Comparison of ENCODE assay signal across 19 mouse cellular contexts in genomic region chr15:62986871-62987270, GRCm38 (mm10).
"Had no signal": no experiment of that assay in that cellular context is flagged by ENCODE, and none has a peak within 500 bp of the region (broad histone marks: within the 10 kb centered on the region; RNA-seq: fewer than 3 reads in every experiment).

No protein-coding gene starts in this region.

- H3K4me3 ChIP-seq: liver, embryonic 13.5 days; liver, embryonic 15.5 days; megakaryocyte, embryonic 14.5 days; midbrain, embryonic 13.5 days; midbrain, embryonic 15.5 days; neural tube, embryonic 12.5 days had no signal

- H3K4me2 ChIP-seq: liver, embryonic 11.5 days; liver, embryonic 13.5 days; liver, embryonic 15.5 days; midbrain, embryonic 11.5 days; midbrain, embryonic 13.5 days; midbrain, embryonic 15.5 days; neural tube, embryonic 12.5 days had no signal

- DNase-seq: liver; liver, embryonic 13.5 days; liver, postnatal 0 days; retina, postnatal 1 day; right cerebral cortex, adult 18-20 months; right cerebral cortex, postnatal 25 days; right cerebral cortex, postnatal 4 days; spleen, adult 18-20 months; thymus, adult 18-20 months; thymus, postnatal 14 days; thymus, postnatal 36 days had no signal

- H3K4me1 ChIP-seq: liver, embryonic 13.5 days; liver, embryonic 15.5 days; megakaryocyte, embryonic 14.5 days; midbrain, embryonic 13.5 days; midbrain, embryonic 15.5 days; neural tube, embryonic 12.5 days had no signal

- H3K9ac ChIP-seq: liver, embryonic 13.5 days; liver, embryonic 15.5 days; liver, postnatal 0 days; midbrain, embryonic 13.5 days; midbrain, embryonic 15.5 days; neural tube, embryonic 12.5 days had no signal

- H3K27ac ChIP-seq: liver, embryonic 13.5 days; liver, embryonic 15.5 days; macrophage; midbrain, embryonic 13.5 days; midbrain, embryonic 15.5 days; neural tube, embryonic 12.5 days had no signal

- H3K36me3 ChIP-seq: liver, embryonic 13.5 days; liver, embryonic 15.5 days; midbrain, embryonic 13.5 days; midbrain, embryonic 15.5 days; neural tube, embryonic 12.5 days had no signal

- H3K9me3 ChIP-seq: liver, embryonic 13.5 days; liver, embryonic 15.5 days; megakaryocyte, embryonic 14.5 days; midbrain, embryonic 13.5 days; midbrain, embryonic 15.5 days; neural tube, embryonic 12.5 days had no signal

- H3K27me3 ChIP-seq: liver, embryonic 13.5 days; liver, embryonic 15.5 days; megakaryocyte, embryonic 14.5 days; midbrain, embryonic 13.5 days; midbrain, embryonic 15.5 days; neural tube, embryonic 12.5 days had no signal

- ATAC-seq: liver, postnatal 0 days; midbrain, embryonic 13.5 days; midbrain, embryonic 15.5 days had no signal
